Mouse (Mus musculus): ENCODE results near the gene Car3. TPM values are rescaled to one million over a fixed set of nuclear protein-coding genes. Genes with fewer than 3 reads are reported as not detected.

Car3 gene
- polyA plus RNA-seq, 1 experiment from 2014 or later = 27.4 TPM

DNA sequence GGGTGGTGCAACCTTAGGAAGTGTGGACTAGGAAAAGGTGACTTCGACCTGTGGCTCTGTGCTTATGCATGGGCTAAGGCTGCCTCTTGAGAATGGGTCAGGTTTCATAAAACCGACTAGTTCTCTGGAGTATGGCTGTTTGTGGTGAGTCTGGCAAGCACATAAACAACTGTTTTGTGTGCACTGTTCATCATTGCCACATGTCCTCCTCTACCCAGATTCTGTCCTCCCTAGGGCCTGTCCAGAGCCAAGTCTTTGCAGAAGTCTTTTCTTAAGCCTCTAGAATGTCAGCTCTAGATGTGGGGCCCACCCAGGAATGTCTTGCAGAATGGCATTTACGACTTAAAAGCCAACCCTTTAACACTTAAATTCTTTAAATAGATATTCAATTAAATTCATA lies 5.4 kb upstream of the Car3 start:
- H3K4me2 ChIP-seq = no peak overlapping the region
- H3K4me1 ChIP-seq (replicated peaks) = peaks cover 5% of the 10 kb centered on the region; the same call in 1 of the 2 replicates
- H3K36me3 ChIP-seq = no peaks in the 10 kb centered on the region
- no peak for ATAC-seq (ENCODE audit: insufficient number of reproducible peaks, low FRiP score)
- no peak overlapping the region for H3K4me3 ChIP-seq
- no peak overlapping the region for H3K27ac ChIP-seq (ENCODE audit: poor library complexity, severe bottlenecking)
- H3K9ac ChIP-seq = no peak overlapping the region
- WGBS = 74% methylated on average over 3 of the region's 3 CpGs
- no peaks in the 10 kb centered on the region for H3K9me3 ChIP-seq (replicated peaks)
- no peaks in the 10 kb centered on the region for H3K27me3 ChIP-seq (replicated peaks)

DNA sequence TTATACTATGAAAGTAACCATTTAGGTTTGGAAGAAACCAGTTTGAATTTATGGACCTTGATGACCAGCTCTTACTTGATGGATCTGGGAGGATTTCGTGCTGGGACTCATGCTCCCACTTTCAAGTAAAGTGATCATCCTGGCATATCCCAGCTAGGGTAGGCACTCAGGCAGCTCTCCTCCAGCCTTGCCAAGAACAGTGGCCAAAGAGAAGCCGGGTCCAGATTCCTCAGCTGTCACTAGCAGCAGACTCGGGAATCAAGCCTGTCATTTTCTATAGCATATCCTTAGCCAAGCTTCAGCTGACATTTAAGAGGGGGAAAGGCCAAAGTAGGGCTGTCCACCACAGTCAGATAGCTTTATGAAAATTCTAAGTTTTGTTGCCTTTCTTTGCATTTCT lies 3.0 kb upstream of the Car3 start:
- Histone ChIP-seq H3K4me1 (replicated peaks) (peaks cover 11% of the 10 kb centered on the region; the same call in 1 of the 2 replicates), H3K27ac (ENCODE audit: poor library complexity, severe bottlenecking) (no peak overlapping the region), H3K4me3 (no peak overlapping the region), H3K27me3 (replicated peaks) (no peaks in the 10 kb centered on the region), H3K36me3 (no peaks in the 10 kb centered on the region), H3K4me2 (no peak overlapping the region), H3K9ac (no peak overlapping the region), H3K9me3 (replicated peaks) (no peaks in the 10 kb centered on the region)
- WGBS = 62% methylated on average over 3 of the region's 3 CpGs
- ATAC-seq (ENCODE audit: insufficient number of reproducible peaks, low FRiP score) = no peak

DNA sequence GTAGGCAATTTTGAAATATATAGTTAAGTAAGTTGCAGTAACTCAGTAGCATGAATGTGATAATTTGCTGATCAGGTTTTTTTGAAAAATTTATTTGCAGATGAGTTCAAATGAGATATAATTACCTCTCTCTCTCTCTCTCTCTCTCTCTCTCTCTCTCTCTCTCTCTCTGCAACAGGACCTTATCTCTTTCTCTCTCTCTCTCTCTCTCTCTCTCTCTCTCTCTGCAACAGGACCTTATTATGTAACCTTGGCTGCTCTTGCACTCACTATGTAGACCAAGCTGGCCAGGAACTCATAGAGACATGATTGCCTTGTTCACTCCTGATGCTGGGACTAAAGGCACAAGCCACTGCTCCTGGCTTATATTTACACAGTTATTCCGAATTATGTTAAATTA lies 2.1 kb upstream of the Car3 start:
- H3K27me3 ChIP-seq (replicated peaks) = no peaks in the 10 kb centered on the region
- no peak overlapping the region for H3K4me2 ChIP-seq
- H3K4me1 ChIP-seq (replicated peaks) = peaks cover 11% of the 10 kb centered on the region; the same call in 1 of the 2 replicates
- H3K36me3 ChIP-seq = no peaks in the 10 kb centered on the region
- no peak overlapping the region for H3K9ac ChIP-seq
- WGBS = 68% methylated on average over 1 of the region's 1 CpGs
- no peak overlapping the region for H3K4me3 ChIP-seq
- ATAC-seq (ENCODE audit: insufficient number of reproducible peaks, low FRiP score) = no peak
- H3K9me3 ChIP-seq (replicated peaks) = no peaks in the 10 kb centered on the region
- H3K27ac ChIP-seq (ENCODE audit: poor library complexity, severe bottlenecking) = no peak overlapping the region

DNA sequence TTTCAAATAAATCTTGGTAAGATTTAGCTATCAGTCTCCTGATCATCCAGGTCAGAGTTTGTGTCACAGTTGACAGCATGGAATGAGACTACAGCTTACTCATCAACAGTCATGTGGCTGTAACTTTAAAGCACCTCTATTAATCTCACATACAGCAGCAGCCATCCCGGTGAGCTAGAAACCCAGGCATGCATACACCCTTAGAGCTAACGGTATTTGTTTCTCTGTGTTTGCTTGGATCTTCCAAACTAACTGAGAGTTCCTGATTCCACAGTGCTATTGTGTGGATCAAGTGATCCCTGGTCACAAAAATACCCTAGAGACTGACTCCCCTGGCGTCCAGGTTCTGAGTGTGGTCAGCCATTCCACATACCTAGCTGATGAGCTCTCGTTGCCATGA lies 1.5 kb upstream of the Car3 start:
- no peak overlapping the region for H3K4me3 ChIP-seq
- no peak overlapping the region for H3K27ac ChIP-seq (ENCODE audit: poor library complexity, severe bottlenecking)
- H3K4me1 ChIP-seq (replicated peaks) = peaks cover 11% of the 10 kb centered on the region; the same call in 1 of the 2 replicates
- 38% methylated on average over 4 of the region's 4 CpGs for WGBS
- no peak overlapping the region for H3K9ac ChIP-seq
- no peaks in the 10 kb centered on the region for H3K27me3 ChIP-seq (replicated peaks)
- no peaks in the 10 kb centered on the region for H3K9me3 ChIP-seq (replicated peaks)
- H3K36me3 ChIP-seq = no peaks in the 10 kb centered on the region
- H3K4me2 ChIP-seq = no peak overlapping the region
- ATAC-seq (ENCODE audit: insufficient number of reproducible peaks, low FRiP score) = no peak

DNA sequence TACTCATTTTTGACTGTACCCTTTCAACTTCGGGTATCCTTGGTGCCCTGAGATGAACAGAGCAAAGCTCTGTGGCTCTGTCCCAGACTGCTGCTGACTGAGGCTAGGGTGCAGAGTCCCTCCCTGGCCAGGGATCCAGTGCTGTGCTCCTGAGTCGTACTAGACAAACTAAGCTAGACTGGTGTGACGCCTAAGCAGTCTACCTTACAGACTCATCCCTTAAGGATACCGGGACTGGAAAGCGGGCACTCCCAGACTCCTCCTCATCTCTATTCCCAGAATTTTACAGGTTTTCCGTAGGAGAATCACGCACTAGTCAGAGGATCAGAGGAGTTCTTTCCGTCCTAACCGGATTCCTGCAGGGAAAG lies 674 bp upstream of the Car3 start:
- Histone ChIP-seq H3K4me3 (peak overlapping the region; percentile 47), H3K9ac (peak overlapping the region; percentile 48; the same call in 1 of the 2 replicates), H3K4me1 (replicated peaks) (peaks cover 11% of the 10 kb centered on the region; the same call in 1 of the 2 replicates), H3K36me3 (no peaks in the 10 kb centered on the region), H3K27ac (ENCODE audit: poor library complexity, severe bottlenecking) (no peak overlapping the region), H3K27me3 (replicated peaks) (no peaks in the 10 kb centered on the region), H3K4me2 (peak overlapping the region; percentile 89), H3K9me3 (replicated peaks) (no peaks in the 10 kb centered on the region)
- ATAC-seq (ENCODE audit: insufficient number of reproducible peaks, low FRiP score) = no peak
- 0% methylated on average over 9 of the region's 9 CpGs for WGBS

DNA sequence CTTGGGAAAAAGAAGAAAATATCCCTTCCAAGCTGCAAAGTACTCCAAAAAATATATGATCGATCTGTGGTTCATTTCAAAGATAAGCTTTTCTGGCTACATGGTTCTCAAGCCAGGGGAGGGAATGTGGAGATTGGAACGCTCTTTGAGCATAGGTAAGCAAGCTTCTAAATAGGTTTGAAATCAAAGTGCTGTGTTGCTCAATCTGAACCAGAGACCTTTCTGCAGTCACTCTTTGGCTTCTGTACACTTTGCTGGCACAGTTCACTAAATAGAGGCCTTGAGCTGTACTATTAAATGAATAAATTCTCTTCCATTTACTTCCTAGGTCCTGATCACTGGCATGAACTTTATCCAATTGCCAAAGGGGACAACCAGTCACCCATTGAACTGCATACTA lies 610 bp downstream of the Car3 start:
- Histone ChIP-seq H3K4me1 (replicated peaks) (peaks cover 11% of the 10 kb centered on the region; the same call in 1 of the 2 replicates), H3K9ac (no peak overlapping the region), H3K27ac (ENCODE audit: poor library complexity, severe bottlenecking) (no peak overlapping the region), H3K36me3 (no peaks in the 10 kb centered on the region), H3K4me2 (no peak overlapping the region), H3K4me3 (no peak overlapping the region), H3K27me3 (replicated peaks) (no peaks in the 10 kb centered on the region), H3K9me3 (replicated peaks) (no peaks in the 10 kb centered on the region)
- WGBS = 75% methylated on average over 2 of the region's 2 CpGs
- ATAC-seq (ENCODE audit: insufficient number of reproducible peaks, low FRiP score) = no peak

DNA sequence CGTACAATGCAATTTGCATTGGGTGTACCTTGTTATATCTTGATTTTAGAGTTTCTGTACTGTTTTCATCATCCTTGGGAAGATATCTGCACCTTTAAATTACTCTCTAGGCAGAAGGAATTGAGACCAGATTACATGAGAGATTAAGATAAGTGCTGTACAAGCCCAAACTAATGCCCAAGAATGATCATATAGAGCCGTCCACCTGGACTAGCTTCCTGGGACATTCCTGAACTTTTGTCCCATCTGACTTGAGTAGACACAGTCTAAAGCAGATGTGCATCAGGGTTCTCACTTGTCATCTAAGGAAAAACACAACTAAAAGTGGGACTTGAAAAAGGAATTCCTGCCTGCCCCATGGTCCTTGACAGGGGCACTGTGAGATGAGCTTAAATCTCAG lies 2.6 kb downstream of the Car3 start:
- no peak for ATAC-seq (ENCODE audit: insufficient number of reproducible peaks, low FRiP score)
- no peaks in the 10 kb centered on the region for H3K27me3 ChIP-seq (replicated peaks)
- no peaks in the 10 kb centered on the region for H3K9me3 ChIP-seq (replicated peaks)
- H3K4me2 ChIP-seq = no peak overlapping the region
- H3K27ac ChIP-seq (ENCODE audit: poor library complexity, severe bottlenecking) = no peak overlapping the region
- peaks cover 11% of the 10 kb centered on the region; the same call in 1 of the 2 replicates for H3K4me1 ChIP-seq (replicated peaks)
- no peak overlapping the region for H3K9ac ChIP-seq
- H3K36me3 ChIP-seq = no peaks in the 10 kb centered on the region
- 77% methylated on average over 2 of the region's 2 CpGs for WGBS
- no peak overlapping the region for H3K4me3 ChIP-seq

DNA sequence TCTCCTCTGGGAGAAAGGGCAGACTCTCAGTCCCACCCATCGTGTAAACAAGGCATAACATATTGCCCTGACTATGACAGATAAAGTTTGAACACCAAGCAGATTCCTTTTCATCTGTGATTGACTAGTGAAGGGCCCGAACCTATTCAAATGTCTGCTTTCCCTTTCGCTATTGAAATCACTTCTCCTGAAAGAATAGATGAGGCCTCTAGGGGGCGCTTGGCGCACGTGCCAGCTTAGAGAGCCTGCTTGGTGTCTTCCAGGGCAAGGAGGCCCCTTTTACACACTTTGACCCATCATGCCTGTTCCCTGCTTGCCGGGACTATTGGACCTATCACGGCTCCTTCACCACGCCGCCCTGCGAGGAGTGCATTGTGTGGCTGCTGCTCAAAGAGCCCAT lies 6.5 kb downstream of the Car3 start:
- H3K9ac ChIP-seq = no peak overlapping the region
- H3K27me3 ChIP-seq (replicated peaks) = no peaks in the 10 kb centered on the region
- H3K27ac ChIP-seq (ENCODE audit: poor library complexity, severe bottlenecking) = no peak overlapping the region
- WGBS = 31% methylated on average over 11 of the region's 11 CpGs
- no peaks in the 10 kb centered on the region for H3K4me1 ChIP-seq (replicated peaks)
- ATAC-seq (ENCODE audit: insufficient number of reproducible peaks, low FRiP score) = no peak
- H3K36me3 ChIP-seq = no peaks in the 10 kb centered on the region
- H3K9me3 ChIP-seq (replicated peaks) = no peaks in the 10 kb centered on the region
- no peak overlapping the region for H3K4me3 ChIP-seq
- peak overlapping the region; percentile 50 for H3K4me2 ChIP-seq

DNA sequence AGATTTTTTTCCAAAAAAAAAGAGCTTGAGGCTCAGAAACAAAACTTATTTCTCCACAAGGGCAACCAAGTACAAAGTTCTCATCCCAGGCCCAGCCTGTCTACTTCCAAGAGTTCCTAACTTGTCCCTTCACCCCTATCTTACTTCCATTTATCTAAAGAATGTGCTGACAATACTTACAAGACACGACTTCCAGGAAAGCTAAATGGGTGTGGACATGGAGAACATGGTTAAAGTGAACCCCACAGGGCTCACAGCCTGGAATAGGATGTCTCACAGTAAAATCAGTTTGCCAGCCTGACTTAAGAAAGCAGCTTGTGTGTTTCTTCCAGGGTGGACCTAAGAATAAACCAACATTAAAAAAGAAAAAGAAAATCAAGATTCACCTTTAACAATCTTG lies 7.2 kb downstream of the Car3 start:
- Histone ChIP-seq H3K27me3 (replicated peaks) (no peaks in the 10 kb centered on the region), H3K4me1 (replicated peaks) (no peaks in the 10 kb centered on the region), H3K9me3 (replicated peaks) (no peaks in the 10 kb centered on the region), H3K36me3 (no peaks in the 10 kb centered on the region), H3K4me2 (no peak overlapping the region), H3K4me3 (no peak overlapping the region), H3K9ac (no peak overlapping the region), H3K27ac (ENCODE audit: poor library complexity, severe bottlenecking) (no peak overlapping the region)
- 10% methylated on average over 1 of the region's 1 CpGs for WGBS
- ATAC-seq (ENCODE audit: insufficient number of reproducible peaks, low FRiP score) = no peak

DNA sequence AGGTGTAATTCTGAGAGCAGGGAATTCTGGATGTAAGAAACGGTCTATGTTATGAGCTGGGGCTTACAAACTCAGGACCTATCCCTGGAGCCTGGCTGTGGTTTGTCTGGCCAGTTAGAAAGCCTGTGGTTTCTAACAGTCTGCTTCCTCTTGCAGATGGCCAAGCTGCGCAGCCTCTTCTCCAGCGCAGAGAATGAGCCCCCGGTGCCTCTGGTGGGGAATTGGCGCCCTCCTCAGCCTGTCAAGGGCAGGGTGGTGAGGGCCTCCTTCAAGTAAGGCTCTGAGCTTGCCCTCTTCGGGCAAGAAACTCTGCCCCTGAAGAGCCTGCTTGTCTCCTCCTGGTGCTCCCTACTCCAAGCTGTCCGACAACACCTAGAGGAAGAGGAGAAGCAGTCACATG lies 8.1 kb downstream of the Car3 start:
- H3K36me3 ChIP-seq = no peaks in the 10 kb centered on the region
- H3K9me3 ChIP-seq (replicated peaks) = no peaks in the 10 kb centered on the region
- H3K4me3 ChIP-seq = no peak overlapping the region
- H3K4me2 ChIP-seq = no peak overlapping the region
- H3K27me3 ChIP-seq (replicated peaks) = no peaks in the 10 kb centered on the region
- no peak overlapping the region for H3K27ac ChIP-seq (ENCODE audit: poor library complexity, severe bottlenecking)
- H3K9ac ChIP-seq = no peak overlapping the region
- ATAC-seq (ENCODE audit: insufficient number of reproducible peaks, low FRiP score) = no peak
- WGBS = 36% methylated on average over 7 of the region's 7 CpGs
- H3K4me1 ChIP-seq (replicated peaks) = no peaks in the 10 kb centered on the region

DNA sequence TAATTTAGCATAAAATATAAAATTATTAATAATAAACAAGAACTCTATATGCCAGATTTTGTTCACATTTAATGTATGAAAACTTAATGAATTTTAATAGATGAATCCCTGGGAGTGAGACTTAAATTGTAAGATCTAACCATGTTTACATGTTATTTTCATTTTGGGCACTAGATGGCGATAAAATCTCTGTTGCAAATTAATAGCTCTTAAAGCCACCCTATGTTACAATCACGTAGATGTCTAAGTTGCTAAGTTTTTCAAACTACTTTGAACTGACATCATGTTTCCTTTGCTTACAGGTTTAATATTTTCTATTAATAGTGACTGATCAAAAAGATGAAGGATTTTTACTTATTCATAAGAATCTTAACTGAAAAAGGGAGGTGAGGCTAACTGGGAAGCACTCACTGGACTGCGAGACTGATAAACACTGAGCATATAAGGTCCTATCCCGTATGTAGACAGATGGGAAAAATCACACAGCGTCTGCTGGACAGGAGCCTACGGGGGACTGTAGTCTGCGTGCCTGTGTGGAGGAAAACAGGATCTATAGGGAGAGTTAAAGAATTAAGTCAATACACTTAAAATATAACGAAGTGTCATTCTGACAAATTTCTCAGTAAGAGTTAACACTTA lies 11.2 kb downstream of the Car3 start:
- H3K27ac ChIP-seq (ENCODE audit: poor library complexity, severe bottlenecking) = no peak overlapping the region
- H3K4me1 ChIP-seq (replicated peaks) = 0 out of 2 replicates have a peak, but pooled peaks cover 5% of the 10 kb centered on the region
- H3K27me3 ChIP-seq (replicated peaks) = no peaks in the 10 kb centered on the region
- no peak overlapping the region for H3K9ac ChIP-seq
- no peak overlapping the region for H3K4me3 ChIP-seq
- ATAC-seq (ENCODE audit: insufficient number of reproducible peaks, low FRiP score) = no peak
- no peak overlapping the region for H3K4me2 ChIP-seq
- H3K9me3 ChIP-seq (replicated peaks) = no peaks in the 10 kb centered on the region
- no peaks in the 10 kb centered on the region for H3K36me3 ChIP-seq
- WGBS = 31% methylated on average over 8 of the region's 8 CpGs

DNA sequence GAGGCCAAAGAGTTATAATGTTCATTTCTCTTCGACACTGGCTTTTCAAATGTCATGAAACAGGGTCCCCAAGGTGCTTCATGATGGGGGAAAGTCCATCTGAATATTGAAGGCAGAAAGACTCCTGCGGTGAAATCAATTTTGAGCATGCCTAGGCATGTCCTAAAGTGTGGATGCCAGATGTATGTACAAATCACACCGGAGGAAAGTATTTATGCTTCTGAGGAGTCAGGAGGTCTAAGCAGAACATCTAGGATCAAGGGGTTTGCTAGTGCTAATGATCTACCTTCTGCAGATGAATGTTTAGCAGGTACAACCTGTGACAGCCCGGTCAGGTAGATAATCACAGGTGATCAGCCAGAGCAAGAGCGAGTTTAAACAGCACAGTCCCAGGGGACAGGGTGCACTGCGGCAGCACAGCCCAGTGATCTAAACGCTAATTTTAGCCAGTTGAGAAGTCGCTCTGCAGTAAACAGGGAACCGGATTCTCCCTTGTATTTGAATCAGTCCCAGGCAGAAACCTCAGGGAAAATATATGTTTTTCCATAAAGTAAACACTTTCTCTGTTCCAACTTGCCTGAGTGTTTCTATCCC lies 13.1 kb downstream of the Car3 start:
- no peak for ATAC-seq (ENCODE audit: insufficient number of reproducible peaks, low FRiP score)
- WGBS = 59% methylated on average over 9 of the region's 9 CpGs
- Histone ChIP-seq H3K27ac (ENCODE audit: poor library complexity, severe bottlenecking) (0 out of 2 replicates have a peak overlapping the region, but pooled peaks have one; percentile 22), H3K4me1 (replicated peaks) (0 out of 2 replicates have a peak, but pooled peaks cover 9% of the 10 kb centered on the region), H3K36me3 (no peaks in the 10 kb centered on the region), H3K4me3 (no peak overlapping the region), H3K27me3 (replicated peaks) (no peaks in the 10 kb centered on the region), H3K9me3 (replicated peaks) (no peaks in the 10 kb centered on the region), H3K4me2 (no peak overlapping the region), H3K9ac (no peak overlapping the region)
